Mouse (Mus musculus): ENCODE results near the gene Hunk. TPM values are rescaled to one million over a fixed set of nuclear protein-coding genes. Genes with fewer than 3 reads are reported as not detected.
A peak's percentile ranks its signal among the peaks of the same experiment; 100 is the strongest.

Hunk gene
- polyA plus RNA-seq, 1 experiment, result 19.4 TPM

DNA sequence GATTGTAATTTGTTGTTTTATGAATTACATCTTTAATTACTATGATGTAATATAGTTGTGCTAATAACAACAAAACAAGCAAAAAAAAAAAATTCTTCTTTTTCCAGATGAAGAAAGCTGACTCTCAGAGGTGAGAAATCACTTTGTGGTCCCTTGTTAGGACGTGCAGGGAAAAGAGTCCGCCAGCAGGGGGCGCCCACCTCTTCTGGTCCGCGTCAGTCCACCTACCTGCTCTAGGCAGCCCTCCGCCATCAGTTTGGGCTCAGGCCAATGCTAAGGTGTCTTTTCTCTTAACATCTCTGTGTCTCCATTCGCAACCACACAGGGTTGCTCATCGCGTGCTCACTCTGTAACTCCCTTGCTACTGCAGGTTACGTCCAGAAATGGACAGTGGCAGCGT, 5.9 kb upstream of the Hunk start:
- TF ChIP-seq CTCF (IDR thresholded peaks at IDR 0.05; ENCODE audit: borderline replicate concordance, extremely low read depth, insufficient read depth, insufficient read length) (peak; percentile 94), POLR2A (IDR thresholded peaks at IDR 0.05; ENCODE audit: borderline replicate concordance, extremely low read depth, insufficient read depth, insufficient read length, poor library complexity, severe bottlenecking) (no peak)
- peak; percentile 89 for DNase-seq (ENCODE audit: low read depth)

DNA sequence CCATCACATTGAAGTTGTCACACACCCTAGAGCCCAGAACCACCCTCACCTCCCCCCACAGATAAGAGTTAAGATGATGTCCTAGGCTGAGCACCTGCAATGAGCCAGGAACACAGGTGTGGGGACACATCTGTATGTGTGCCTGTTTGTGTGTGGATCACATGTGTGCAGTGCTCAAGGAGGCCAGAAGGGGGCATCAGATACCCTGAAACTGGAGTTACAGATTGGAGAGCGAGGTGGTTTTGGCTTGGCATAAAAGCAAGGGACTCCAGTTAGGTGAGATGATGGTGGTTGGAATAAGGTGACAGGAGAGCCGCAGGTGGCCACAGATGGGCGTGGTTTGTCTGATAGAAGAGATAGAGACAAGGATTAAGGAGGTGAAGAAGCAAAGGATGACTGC, 4.2 kb upstream of the Hunk start:
- no peak for DNase-seq (ENCODE audit: low read depth)
- no peak for TF ChIP-seq POLR2A (IDR thresholded peaks at IDR 0.05; ENCODE audit: borderline replicate concordance, extremely low read depth, insufficient read depth, insufficient read length, poor library complexity, severe bottlenecking)
- TF ChIP-seq CTCF (IDR thresholded peaks at IDR 0.05; ENCODE audit: borderline replicate concordance, extremely low read depth, insufficient read depth, insufficient read length), result peak; percentile 36; the same call in 1 of the 2 replicates

DNA sequence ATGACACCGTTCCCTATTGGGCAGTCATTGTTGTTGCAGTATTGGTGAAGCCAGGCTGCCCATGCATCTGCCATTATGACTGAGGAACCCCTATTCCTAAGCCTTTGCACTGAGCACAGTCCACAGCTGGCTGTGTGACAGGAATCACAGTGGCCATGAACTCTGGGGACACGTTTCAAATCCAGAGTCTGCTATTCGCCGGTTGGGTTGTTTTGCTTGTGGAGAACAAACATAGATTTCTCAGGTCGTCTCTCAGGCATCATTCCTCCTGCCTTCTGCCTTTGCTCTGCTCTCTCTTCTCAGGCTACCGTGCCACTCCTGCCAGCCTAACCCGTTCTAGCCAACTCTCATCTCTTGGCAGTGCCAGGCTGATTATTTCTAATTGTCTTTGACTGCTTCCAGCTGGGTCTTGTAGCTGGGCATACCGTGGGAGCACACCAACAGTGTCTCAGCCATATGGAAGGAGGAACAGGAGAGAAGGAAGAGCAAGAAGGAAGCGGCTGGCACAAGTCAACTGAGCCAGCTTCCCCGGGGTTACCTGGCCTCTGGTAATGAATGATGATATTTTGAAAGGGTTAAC, 3.0 kb upstream of the Hunk start:
- TF ChIP-seq CTCF (IDR thresholded peaks at IDR 0.05; ENCODE audit: borderline replicate concordance, extremely low read depth, insufficient read depth, insufficient read length) (no peak), POLR2A (IDR thresholded peaks at IDR 0.05; ENCODE audit: borderline replicate concordance, extremely low read depth, insufficient read depth, insufficient read length, poor library complexity, severe bottlenecking) (no peak)
- DNase-seq (ENCODE audit: low read depth), result peak; percentile 71

DNA sequence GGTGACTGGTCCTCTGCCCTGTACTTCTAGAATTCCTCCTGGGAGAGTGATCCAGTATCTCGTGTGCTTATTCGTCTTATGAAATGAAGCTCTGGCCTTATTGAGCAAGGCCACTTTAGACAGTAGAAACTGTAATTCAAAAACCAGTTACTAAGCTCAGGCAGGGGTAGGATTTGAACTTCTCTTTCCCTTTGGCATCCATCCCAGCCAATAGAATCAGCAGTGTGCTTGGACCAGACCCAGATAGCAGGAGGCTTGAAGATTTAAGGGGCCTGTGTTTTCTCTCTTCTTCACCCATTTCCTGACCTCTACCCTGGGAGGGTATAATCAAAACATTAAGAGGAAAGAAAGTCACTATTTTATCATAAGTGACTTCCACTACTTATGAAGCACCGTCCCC, 1.8 kb upstream of the Hunk start:
- peak; percentile 70 for DNase-seq (ENCODE audit: low read depth)
- TF ChIP-seq POLR2A (IDR thresholded peaks at IDR 0.05; ENCODE audit: borderline replicate concordance, extremely low read depth, insufficient read depth, insufficient read length, poor library complexity, severe bottlenecking) (no peak), CTCF (IDR thresholded peaks at IDR 0.05; ENCODE audit: borderline replicate concordance, extremely low read depth, insufficient read depth, insufficient read length) (no peak)

DNA sequence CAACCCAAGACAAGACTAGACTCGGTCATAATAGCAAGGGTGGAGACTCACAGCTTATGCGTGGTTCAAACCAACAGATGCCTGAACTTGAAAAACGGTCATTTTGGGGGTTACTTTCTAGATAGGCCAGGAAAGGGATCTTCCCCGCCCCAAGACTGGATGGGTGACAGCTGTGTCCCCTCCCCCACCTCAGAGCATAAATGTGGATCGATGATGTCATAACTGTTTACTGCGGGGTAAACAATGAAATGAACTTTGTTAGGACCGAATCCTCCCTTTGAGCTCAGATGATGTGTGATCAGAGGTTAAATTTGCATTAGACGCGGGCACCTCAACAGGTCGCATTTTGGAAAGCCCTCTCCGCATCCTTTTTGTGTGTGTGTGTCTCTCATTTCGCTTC, 967 bp upstream of the Hunk start:
- DNase-seq (ENCODE audit: low read depth), result peak; percentile 69
- TF ChIP-seq CTCF (IDR thresholded peaks at IDR 0.05; ENCODE audit: borderline replicate concordance, extremely low read depth, insufficient read depth, insufficient read length), result no peak
- no peak for TF ChIP-seq POLR2A (IDR thresholded peaks at IDR 0.05; ENCODE audit: borderline replicate concordance, extremely low read depth, insufficient read depth, insufficient read length, poor library complexity, severe bottlenecking)

DNA sequence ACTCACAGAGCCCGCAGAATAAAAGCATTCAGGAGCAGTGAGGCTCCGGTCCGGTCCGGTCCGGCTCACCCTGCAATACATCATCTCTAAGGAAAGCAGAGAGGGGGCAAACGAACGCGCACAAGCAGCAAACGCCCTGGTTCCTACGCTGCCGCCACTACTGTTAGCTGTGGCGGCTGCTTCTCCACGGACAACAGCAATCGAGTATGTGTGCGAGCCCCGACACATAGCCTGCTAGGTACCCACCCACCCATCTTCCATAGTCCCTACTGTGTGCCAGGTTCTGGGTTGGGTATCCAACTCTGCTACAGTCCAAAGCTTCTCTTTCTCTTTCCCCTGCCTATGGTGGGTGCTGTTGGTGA, 506 bp upstream of the Hunk start:
- no peak for DNase-seq (ENCODE audit: low read depth)
- TF ChIP-seq POLR2A (IDR thresholded peaks at IDR 0.05; ENCODE audit: borderline replicate concordance, extremely low read depth, insufficient read depth, insufficient read length, poor library complexity, severe bottlenecking) (no peak), CTCF (IDR thresholded peaks at IDR 0.05; ENCODE audit: borderline replicate concordance, extremely low read depth, insufficient read depth, insufficient read length) (no peak)

DNA sequence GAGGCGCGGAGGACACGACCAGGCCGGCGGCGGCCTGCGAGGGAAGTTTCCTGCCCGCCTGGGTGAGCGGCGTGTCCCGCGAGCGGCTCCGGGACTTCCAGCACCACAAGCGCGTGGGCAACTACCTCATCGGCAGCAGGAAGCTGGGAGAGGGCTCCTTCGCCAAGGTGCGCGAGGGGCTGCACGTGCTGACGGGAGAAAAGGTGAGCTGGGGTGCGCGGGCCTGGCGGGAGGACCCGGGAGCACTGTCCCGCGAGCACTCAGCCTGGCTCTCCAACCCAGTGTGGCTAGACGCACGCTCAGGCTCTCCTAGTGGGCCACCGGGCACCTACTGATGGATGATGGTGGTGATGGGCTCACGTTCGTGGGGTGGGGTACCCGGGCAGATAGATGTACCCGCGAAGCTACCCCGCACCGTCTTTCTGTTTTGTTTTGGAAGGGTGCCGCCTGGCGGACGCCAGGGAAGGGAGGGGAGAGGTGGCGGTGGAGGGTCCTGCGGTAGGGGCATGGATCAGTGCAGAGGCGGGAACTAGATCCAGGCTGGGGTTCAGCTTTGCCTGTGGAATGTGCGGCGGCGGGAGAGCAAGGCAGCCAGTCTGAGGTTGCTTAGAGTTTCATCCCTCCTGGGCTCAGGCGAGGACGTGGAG, 824 bp downstream of the Hunk start:
- peak; percentile 86 for DNase-seq (ENCODE audit: low read depth)
- peak; percentile 65; the same call in 1 of the 2 replicates for TF ChIP-seq CTCF (IDR thresholded peaks at IDR 0.05; ENCODE audit: borderline replicate concordance, extremely low read depth, insufficient read depth, insufficient read length)
- no peak for TF ChIP-seq POLR2A (IDR thresholded peaks at IDR 0.05; ENCODE audit: borderline replicate concordance, extremely low read depth, insufficient read depth, insufficient read length, poor library complexity, severe bottlenecking)

DNA sequence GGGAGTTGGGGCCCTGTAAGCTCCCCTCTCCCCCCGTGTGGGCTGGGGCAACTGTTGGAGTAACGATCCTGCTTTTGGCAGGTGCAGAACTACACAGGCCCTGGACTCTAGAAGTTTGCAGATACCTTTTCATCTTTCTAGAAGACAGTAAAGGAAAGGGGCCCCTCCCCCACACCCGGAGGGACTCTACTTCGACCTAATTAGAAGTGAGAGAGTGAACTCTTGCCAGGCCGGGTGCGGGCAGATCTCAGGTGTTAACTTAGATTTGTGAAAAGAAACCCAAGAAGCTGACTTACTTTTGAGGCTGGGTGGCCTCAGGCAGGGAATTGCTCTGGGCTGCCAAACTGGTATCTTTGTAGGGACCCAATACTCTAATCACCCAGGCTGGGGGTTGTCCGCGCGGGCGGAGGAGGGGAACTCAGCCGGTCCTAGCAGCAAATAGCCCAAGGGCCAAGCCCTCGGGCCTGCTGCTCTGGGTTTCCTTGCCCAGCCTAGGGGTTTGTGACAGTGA, 1.4 kb downstream of the Hunk start:
- TF ChIP-seq POLR2A (IDR thresholded peaks at IDR 0.05; ENCODE audit: borderline replicate concordance, extremely low read depth, insufficient read depth, insufficient read length, poor library complexity, severe bottlenecking) (no peak), CTCF (IDR thresholded peaks at IDR 0.05; ENCODE audit: borderline replicate concordance, extremely low read depth, insufficient read depth, insufficient read length) (no peak)
- DNase-seq (ENCODE audit: low read depth), result no peak

DNA sequence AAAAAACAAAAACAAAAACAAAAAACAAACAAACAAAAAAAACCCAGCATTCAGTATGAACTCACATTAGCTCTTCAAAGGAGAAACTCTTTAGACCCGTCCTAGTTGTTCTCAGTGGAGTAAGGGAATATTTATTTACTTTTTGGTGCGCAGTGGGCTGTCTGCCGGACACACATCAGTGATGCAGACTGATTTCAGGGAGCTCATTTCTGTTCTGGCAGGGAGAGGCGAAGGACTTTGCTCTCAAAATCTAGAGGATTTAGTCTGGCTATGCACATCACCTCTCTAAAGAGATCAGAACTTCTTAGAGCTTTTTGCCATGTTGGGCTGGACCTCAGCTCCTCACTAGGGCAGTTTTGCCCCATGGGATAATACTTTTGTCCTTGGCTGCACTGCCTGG, 2.1 kb downstream of the Hunk start:
- TF ChIP-seq CTCF (IDR thresholded peaks at IDR 0.05; ENCODE audit: borderline replicate concordance, extremely low read depth, insufficient read depth, insufficient read length), result no peak
- TF ChIP-seq POLR2A (IDR thresholded peaks at IDR 0.05; ENCODE audit: borderline replicate concordance, extremely low read depth, insufficient read depth, insufficient read length, poor library complexity, severe bottlenecking), result no peak
- no peak for DNase-seq (ENCODE audit: low read depth)

DNA sequence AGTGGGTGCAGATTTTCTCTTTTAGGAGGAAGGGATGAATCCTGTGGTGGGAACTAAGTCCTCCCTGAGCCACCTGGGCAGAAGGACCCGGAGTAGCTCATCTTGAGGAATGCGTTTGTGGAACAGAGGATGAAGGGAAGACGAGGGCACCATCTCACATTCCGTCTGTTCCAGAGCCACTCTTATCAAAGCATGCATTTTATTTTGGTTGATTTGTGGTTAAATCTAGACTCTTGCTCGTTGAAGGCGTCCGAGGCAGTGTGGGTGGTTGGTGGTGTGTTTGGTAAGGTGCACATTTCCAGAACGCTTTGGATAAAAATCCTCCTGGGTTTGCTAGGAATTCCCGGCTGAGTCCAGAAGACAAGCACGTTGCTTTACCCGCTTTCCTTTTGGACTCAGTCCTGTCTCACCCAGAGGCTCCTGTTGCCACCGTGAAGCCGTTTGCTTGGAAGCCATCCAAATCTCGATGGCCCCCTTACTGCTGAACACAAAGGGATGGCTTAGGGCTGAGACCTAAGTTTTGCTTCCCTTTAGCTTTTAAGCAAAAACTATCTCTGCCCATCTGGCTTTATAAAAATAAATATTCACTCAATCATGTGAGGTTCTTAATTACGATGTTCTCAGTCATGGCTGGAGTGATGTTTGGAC, 3.4 kb downstream of the Hunk start:
- peak; percentile 70 for DNase-seq (ENCODE audit: low read depth)

DNA sequence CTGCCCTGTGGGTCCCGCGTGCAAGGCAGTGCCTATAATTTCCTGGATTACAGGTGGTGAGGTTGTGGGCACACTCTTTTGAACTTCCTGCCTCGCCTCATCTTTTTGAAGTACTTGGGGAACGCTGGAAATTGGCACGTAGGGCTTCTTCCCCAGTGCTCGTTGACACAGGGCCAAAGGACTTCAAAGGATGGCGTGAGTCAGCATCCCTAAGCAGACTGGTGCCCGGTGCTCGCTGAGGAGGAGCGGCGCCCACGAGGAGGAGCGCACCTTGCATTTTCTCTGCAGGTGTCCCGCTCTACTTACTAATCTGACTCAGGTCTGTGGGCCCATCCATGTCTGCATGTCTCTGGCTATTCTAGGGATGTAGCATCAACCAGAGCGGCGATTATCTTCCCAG, 4.9 kb downstream of the Hunk start:
- DNase-seq (ENCODE audit: low read depth), result peak; percentile 57
- TF ChIP-seq POLR2A (IDR thresholded peaks at IDR 0.05; ENCODE audit: borderline replicate concordance, extremely low read depth, insufficient read depth, insufficient read length, poor library complexity, severe bottlenecking) (no peak), CTCF (IDR thresholded peaks at IDR 0.05; ENCODE audit: borderline replicate concordance, extremely low read depth, insufficient read depth, insufficient read length) (no peak)

More for the DNA sequence above, 3.4 kb downstream of the Hunk start:
- no peak for TF ChIP-seq CTCF (IDR thresholded peaks at IDR 0.05; ENCODE audit: borderline replicate concordance, extremely low read depth, insufficient read depth, insufficient read length)
- no peak for TF ChIP-seq POLR2A (IDR thresholded peaks at IDR 0.05; ENCODE audit: borderline replicate concordance, extremely low read depth, insufficient read depth, insufficient read length, poor library complexity, severe bottlenecking)

All from brain, embryonic 14.5 days (tissue).